Mouse (Mus musculus) liver, postnatal 0 days (tissue): ENCODE measurements at regions not wholly inside any gene's neighbourhood (a gene's known extent, or its start where the extent isn't known, plus 50 kb on each side); places are given as distances from the start of the nearest gene placed in this dataset.

ENCODE experiments used
- CTCF ChIP-seq: sonication (generic); IDR thresholded peaks from 2 replicates; pipeline ENCODE4 v1.5.1; 2016; ENCODE audit warnings: antibody characterized with exemption, low read depth
- EP300 ChIP-seq: IDR thresholded peaks from 2 replicates; pipeline ENCODE4 v1.6.1; 2016; ENCODE audit warnings: antibody characterized with exemption, low read depth, mild to moderate bottlenecking

GRCm38 (mm10) chr13:75542253-75542945 lies 164.2 kb upstream of the Ell2 start:
- TF ChIP-seq CTCF (no peak), EP300 (no peak)
